Mouse (Mus musculus): ENCODE results near the gene Apool. TPM values are rescaled to one million over a fixed set of nuclear protein-coding genes. Genes with fewer than 3 reads are reported as not detected.
"Not testable (repeated sequence)": the region's sequence is repeated elsewhere in the genome, so short reads cannot be mapped to it uniquely, and the experiment has no call there.

The Apool gene
- polyA plus RNA-seq, 1 experiment from 2014 or later, result 38.5 TPM

- no peaks in the 10 kb centered on the region for H3K9me3 ChIP-seq (ENCODE audit: low read length)
- no peaks in the 10 kb centered on the region for H3K4me1 ChIP-seq (ENCODE audit: insufficient read depth, low read depth, low read length)
- no peak overlapping the region for H3K9ac ChIP-seq (replicated peaks; ENCODE audit: low read depth)
- H3K4me3 ChIP-seq (ENCODE audit: low read depth, low read length), result no peak overlapping the region
- no peak for ATAC-seq
- WGBS, result 69% methylated on average over 4 of the region's 4 CpGs
- TF ChIP-seq CTCF (IDR thresholded peaks at IDR 0.05) (no peak), EP300 (IDR thresholded peaks at IDR 0.05) (no peak)
- no peaks in the 10 kb centered on the region for H3K27me3 ChIP-seq (replicated peaks; ENCODE audit: insufficient read depth, low read length)
- DNase-seq (ENCODE audit: low spot score), result no peak
- H3K4me2 ChIP-seq (replicated peaks; ENCODE audit: low read depth, low read length), result no peak overlapping the region
- no peaks in the 10 kb centered on the region for H3K36me3 ChIP-seq (ENCODE audit: insufficient read depth, low read length)
- no peak overlapping the region for H3K27ac ChIP-seq (ENCODE audit: low read length)
These were observed 36.6 kb downstream of the Apool start for GRCm38 (mm10) chrX:112347467-112348394.

GRCm38 (mm10) chrX:112348395-112348791, 37.3 kb downstream of the Apool start:
- Histone ChIP-seq H3K9ac (replicated peaks; ENCODE audit: low read depth) (no peak overlapping the region), H3K4me2 (replicated peaks; ENCODE audit: low read depth, low read length) (no peak overlapping the region), H3K4me1 (ENCODE audit: insufficient read depth, low read depth, low read length) (no peaks in the 10 kb centered on the region), H3K27ac (ENCODE audit: low read length) (no peak overlapping the region), H3K9me3 (ENCODE audit: low read length) (no peaks in the 10 kb centered on the region), H3K27me3 (replicated peaks; ENCODE audit: insufficient read depth, low read length) (no peaks in the 10 kb centered on the region), H3K36me3 (ENCODE audit: insufficient read depth, low read length) (no peaks in the 10 kb centered on the region), H3K4me3 (ENCODE audit: low read depth, low read length) (no peak overlapping the region)
- DNase-seq (ENCODE audit: low spot score) (peak; percentile 46), ATAC-seq (no peak)
- peak; percentile 52 for TF ChIP-seq CTCF (IDR thresholded peaks at IDR 0.05)
- TF ChIP-seq EP300 (IDR thresholded peaks at IDR 0.05), result no peak
- WGBS, result 29% methylated on average over 3 of the region's 3 CpGs

- Histone ChIP-seq H3K4me2 (replicated peaks; ENCODE audit: low read depth, low read length) (no peak overlapping the region), H3K4me3 (ENCODE audit: low read depth, low read length) (no peak overlapping the region), H3K4me1 (ENCODE audit: insufficient read depth, low read depth, low read length) (no peaks in the 10 kb centered on the region), H3K36me3 (ENCODE audit: insufficient read depth, low read length) (no peaks in the 10 kb centered on the region), H3K27me3 (replicated peaks; ENCODE audit: insufficient read depth, low read length) (no peaks in the 10 kb centered on the region), H3K9ac (replicated peaks; ENCODE audit: low read depth) (no peak overlapping the region), H3K9me3 (ENCODE audit: low read length) (no peaks in the 10 kb centered on the region; the same call in 1 of the 2 replicates), H3K27ac (ENCODE audit: low read length) (no peak overlapping the region)
- no peak for DNase-seq (ENCODE audit: low spot score)
- no peak for TF ChIP-seq EP300 (IDR thresholded peaks at IDR 0.05)
- 0 out of 2 replicates have a peak, but pooled peaks have one; percentile 13 for TF ChIP-seq CTCF (IDR thresholded peaks at IDR 0.05)
- ATAC-seq, result no peak
- WGBS, result 23% methylated on average over 4 of the region's 4 CpGs
These were observed 57.3 kb downstream of the Apool start for GRCm38 (mm10) chrX:112368426-112368825.

GRCm38 (mm10) chrX:112370577-112371410, 59.7 kb downstream of the Apool start:
- ATAC-seq (peak; percentile 96), DNase-seq (ENCODE audit: low spot score) (peak; percentile 52)
- H3K27ac ChIP-seq (ENCODE audit: low read length); H3K36me3 ChIP-seq (ENCODE audit: insufficient read depth, low read length); H3K4me1 ChIP-seq (ENCODE audit: insufficient read depth, low read depth, low read length); H3K4me3 ChIP-seq (ENCODE audit: low read depth, low read length); H3K9ac ChIP-seq (replicated peaks; ENCODE audit: low read depth); H3K4me2 ChIP-seq (replicated peaks; ENCODE audit: low read depth, low read length); H3K9me3 ChIP-seq (ENCODE audit: low read length); H3K27me3 ChIP-seq (replicated peaks; ENCODE audit: insufficient read depth, low read length): not testable (repeated sequence)
- WGBS, result 78% methylated on average over 5 of the region's 5 CpGs

GRCm38 (mm10) chrX:112406679-112407078, 95.5 kb downstream of the Apool start, which contains the start of gene Satl1:
Gene Satl1, minus strand, starts transcription at chrX:112406779.
- no peak for DNase-seq (ENCODE audit: low spot score)
- ATAC-seq, result no peak
- Histone ChIP-seq H3K9ac (replicated peaks; ENCODE audit: low read depth) (no peak within 1 kb of the TSS), H3K9me3 (ENCODE audit: low read length) (no peaks in the 10 kb centered on the region), H3K36me3 (ENCODE audit: insufficient read depth, low read length) (no peaks in the 10 kb centered on the region), H3K27ac (ENCODE audit: low read length) (no peak within 1 kb of the TSS), H3K4me1 (ENCODE audit: insufficient read depth, low read depth, low read length) (no peaks in the 10 kb centered on the region), H3K4me2 (replicated peaks; ENCODE audit: low read depth, low read length) (no peak within 1 kb of the TSS), H3K27me3 (replicated peaks; ENCODE audit: insufficient read depth, low read length) (no peaks in the 10 kb centered on the region), H3K4me3 (ENCODE audit: low read depth, low read length) (no peak within 1 kb of the TSS)
- TF ChIP-seq CTCF (IDR thresholded peaks at IDR 0.05), result no peak
- TF ChIP-seq EP300 (IDR thresholded peaks at IDR 0.05), result no peak
- WGBS, result 79% methylated on average over 3 of the region's 3 CpGs

GRCm38 (mm10) chrX:112412309-112412708, 101.2 kb downstream of the Apool start:
- DNase-seq (ENCODE audit: low spot score) (no peak), ATAC-seq (no peak)
- H3K27ac ChIP-seq (ENCODE audit: low read length), result no peak overlapping the region
- H3K9me3 ChIP-seq (ENCODE audit: low read length), result no peaks in the 10 kb centered on the region
- 65% methylated on average over 2 of the region's 2 CpGs for WGBS
- H3K4me2 ChIP-seq (replicated peaks; ENCODE audit: low read depth, low read length), result no peak overlapping the region
- H3K9ac ChIP-seq (replicated peaks; ENCODE audit: low read depth), result no peak overlapping the region
- no peak for TF ChIP-seq EP300 (IDR thresholded peaks at IDR 0.05)
- no peak for TF ChIP-seq CTCF (IDR thresholded peaks at IDR 0.05)
- H3K36me3 ChIP-seq (ENCODE audit: insufficient read depth, low read length), result no peaks in the 10 kb centered on the region
- no peak overlapping the region for H3K4me3 ChIP-seq (ENCODE audit: low read depth, low read length)
- H3K27me3 ChIP-seq (replicated peaks; ENCODE audit: insufficient read depth, low read length), result no peaks in the 10 kb centered on the region
- H3K4me1 ChIP-seq (ENCODE audit: insufficient read depth, low read depth, low read length), result no peaks in the 10 kb centered on the region

Other genes with a start within 250 kb of the Apool start
- gene 4933403O08Rik, start 72.3 kb upstream of the Apool start, polyA plus RNA-seq (2015; fragmentation: Nextera tagmentation; extraction: Ambion mirVana), result not detected in 2 replicates
- not detected in 2 replicates for gene Satl1, start 95.4 kb downstream of the Apool start, polyA plus RNA-seq (2015; fragmentation: Nextera tagmentation; extraction: Ambion mirVana)
- gene 2010106E10Rik, start 183.9 kb downstream of the Apool start, polyA plus RNA-seq (2015; fragmentation: Nextera tagmentation; extraction: Ambion mirVana), result not detected in 2 replicates

Measured in lung, postnatal 0 days (tissue).